Mouse (Mus musculus) CH12.LX (cell line): ENCODE measurements around the gene Tas2r119. TPM values are rescaled to one million over a fixed set of nuclear protein-coding genes. Genes with fewer than 3 reads are reported as not detected.

Experiments
- DNase-seq: peaks from one replicate; pipeline ENCODE4 v3.0.0-alpha.2; 2013; ENCODE audit errors: extremely low read depth
- H3K27ac ChIP-seq: 2 replicates; pipeline ENCODE4 v1.5.1; 2012; ENCODE audit warnings: low read depth, mild to moderate bottlenecking, control low read depth, moderate library complexity; ENCODE audit not compliant: insufficient read depth
- H3K27me3 ChIP-seq: replicated peaks from 2 replicates; pipeline ENCODE3; 2012; ENCODE audit warnings: inconsistent platforms
- H3K36me3 ChIP-seq, 2 experiments: replicated peaks in 1 of 2; 2 replicates each; pipeline versions ENCODE3 to v1.6.1; 2012; ENCODE audit warnings: inconsistent platforms in 1 of 2, low read length in 1 of 2, mild to moderate bottlenecking in 1 of 2, mixed read lengths in 1 of 2, moderate library complexity in 1 of 2; ENCODE audit not compliant: control insufficient read depth in 1 of 2, insufficient read depth in 1 of 2
- H3K4me1 ChIP-seq, 2 experiments: 2 replicates each; pipeline ENCODE4 v1.6.1; 2012; ENCODE audit warnings: inconsistent platforms in 1 of 2, moderate library complexity in 1 of 2; ENCODE audit not compliant: insufficient read depth in 2 of 2, control insufficient read depth in 1 of 2
- H3K4me2 ChIP-seq: 2 replicates; pipeline ENCODE4 v1.6.1; 2012; ENCODE audit warnings: low read depth, mild to moderate bottlenecking, control low read depth; ENCODE audit not compliant: poor library complexity, insufficient read depth, severe bottlenecking
- H3K4me3 ChIP-seq, 3 experiments: fragments of 150-350 bp in 1 of 3; sonication (generic) in 1 of 3; replicated peaks in 1 of 3; 2 replicates each; pipeline versions ENCODE3 to v1.5.1; 2011 to 2012; ENCODE audit warnings: low read depth in 2 of 3, low read length in 2 of 3, mild to moderate bottlenecking in 2 of 3, moderate library complexity in 2 of 3, control low read depth in 1 of 3, improper control_type of control experiment in 1 of 3, inconsistent platforms in 1 of 3, mixed read lengths in 1 of 3; ENCODE audit not compliant: poor library complexity in 1 of 3
- H3K79me2 ChIP-seq: replicated peaks from 2 replicates; pipeline ENCODE4 v1.6.1; 2012; ENCODE audit warnings: mild to moderate bottlenecking, moderate library complexity; ENCODE audit not compliant: control insufficient read depth, poor library complexity, insufficient read depth, severe bottlenecking; ENCODE audit errors: extremely low read depth
- H3K9ac ChIP-seq: 2 replicates; pipeline ENCODE4 v1.6.1; 2012; ENCODE audit warnings: low read depth, mild to moderate bottlenecking, control low read depth, moderate library complexity; ENCODE audit not compliant: insufficient read depth
- H3K9me3 ChIP-seq: replicated peaks from 2 replicates; pipeline ENCODE3; 2012; ENCODE audit warnings: low read length, inconsistent platforms, mixed read lengths
- BHLHE40 ChIP-seq: IDR thresholded peaks from 2 replicates; pipeline ENCODE4 v1.6.1; 2011; ENCODE audit warnings: mild to moderate bottlenecking, low read depth, low read length, improper control_type of control experiment
- CTCF ChIP-seq, 2 experiments: IDR thresholded peaks in 1 of 2; conservative IDR thresholded peaks in 1 of 2; 2 replicates each; pipeline ENCODE4 v1.5.1; 2011 to 2012; ENCODE audit warnings: low read depth in 2 of 2, low read length in 2 of 2, improper control_type of control experiment in 1 of 2, inconsistent platforms in 1 of 2, mild to moderate bottlenecking in 1 of 2, moderate library complexity in 1 of 2
- ELF1 ChIP-seq: IDR thresholded peaks from 2 replicates; pipeline ENCODE4 v1.6.1; 2014; ENCODE audit warnings: low read depth, mild to moderate bottlenecking, inconsistent platforms, low read length, improper control_type of control experiment
- HCFC1 ChIP-seq: IDR thresholded peaks from 2 replicates; pipeline ENCODE4 v1.6.1; 2012; ENCODE audit warnings: low read depth, mild to moderate bottlenecking, inconsistent platforms, low read length, improper control_type of control experiment
- IRF4 ChIP-seq: IDR thresholded peaks from 2 replicates; pipeline ENCODE4 v1.6.1; 2014; ENCODE audit warnings: low read depth, mild to moderate bottlenecking, inconsistent platforms, low read length, improper control_type of control experiment
- JUN ChIP-seq: IDR thresholded peaks from 2 replicates; pipeline ENCODE4 v1.6.1; 2011; ENCODE audit warnings: low read depth, mild to moderate bottlenecking, low read length, improper control_type of control experiment, moderate library complexity; ENCODE audit not compliant: insufficient read depth
- JUND ChIP-seq: conservative IDR thresholded peaks from 2 replicates; pipeline ENCODE4 v1.6.1; 2011; ENCODE audit warnings: low read depth, low read length, improper control_type of control experiment
- KAT2A ChIP-seq: IDR thresholded peaks from 2 replicates; pipeline ENCODE4 v1.6.1; 2012; ENCODE audit warnings: low read length, improper control_type of control experiment, inconsistent platforms; ENCODE audit not compliant: insufficient replicate concordance
- MAFK ChIP-seq: IDR thresholded peaks from 2 replicates; pipeline ENCODE4 v1.6.1; 2011; ENCODE audit warnings: low read length, improper control_type of control experiment; ENCODE audit not compliant: insufficient replicate concordance
- MAX ChIP-seq: IDR thresholded peaks from 2 replicates; pipeline ENCODE4 v1.6.1; 2011; ENCODE audit warnings: low read length, improper control_type of control experiment
- NELFE ChIP-seq: IDR thresholded peaks from 2 replicates; pipeline ENCODE4 v1.6.1; 2011; ENCODE audit warnings: low read depth, low read length, improper control_type of control experiment
- PAX5 ChIP-seq: IDR thresholded peaks from 2 replicates; pipeline ENCODE4 v1.6.1; 2012; ENCODE audit warnings: low read length, inconsistent platforms, mixed read lengths
- POLR2AphosphoS2 ChIP-seq: IDR thresholded peaks from 2 replicates; pipeline ENCODE4 v1.6.1; 2011; ENCODE audit warnings: low read depth, low read length, improper control_type of control experiment
- RAD21 ChIP-seq: IDR thresholded peaks from 2 replicates; pipeline ENCODE4 v1.6.1; 2011; ENCODE audit warnings: low read depth, mild to moderate bottlenecking, low read length, improper control_type of control experiment, moderate library complexity
- SIN3A ChIP-seq: IDR thresholded peaks from 2 replicates; pipeline ENCODE4 v1.6.1; 2012; ENCODE audit warnings: low read length, improper control_type of control experiment, inconsistent platforms
- TCF12 ChIP-seq: IDR thresholded peaks from 2 replicates; pipeline ENCODE4 v1.6.1; 2014; ENCODE audit warnings: low read depth, mild to moderate bottlenecking, inconsistent platforms, low read length, improper control_type of control experiment
- UBTF ChIP-seq: IDR thresholded peaks from 2 replicates; pipeline ENCODE4 v1.6.1; 2012; ENCODE audit warnings: low read depth, mild to moderate bottlenecking, inconsistent platforms, low read length, improper control_type of control experiment, moderate library complexity
- USF2 ChIP-seq: conservative IDR thresholded peaks from 2 replicates; pipeline ENCODE4 v1.6.1; 2011; ENCODE audit warnings: low read depth, low read length, improper control_type of control experiment
- dilution Hi-C: fragments of 300-500 bp; cut with MboI; formaldehyde crosslinking; loops from 2 replicates; pipeline ENCODE4 v1.14.3; 2020; ENCODE audit warnings: low sequenced_read_pairs; ENCODE audit not compliant: extremely low pct_unique_long_range_greater_than_20kb, extremely low pct_ligation_motif_present
- in situ Hi-C: fragments of 300-500 bp; cut with MboI; formaldehyde crosslinking; loops from 3 replicates; pipeline ENCODE4 v1.14.3; 2019; ENCODE audit warnings: low sequenced_read_pairs, low pct_ligation_motif_present, low pct_unique_long_range_greater_than_20kb, mixed read lengths
- polyA plus RNA-seq: library from polyadenylated mRNA; unstranded; fragments of >175 nt; gene quantifications from 2 replicates; pipeline ENCODE4 v1.2.1, GENCODE M21; 2012; ENCODE audit warnings: low read depth; ENCODE audit not compliant: insufficient read length
- total RNA-seq, 2 experiments: library from RNA; depleted of rRNA; stranded (reverse); fragments of 300-350 nt in 1 of 2; fragments of >200 nt in 1 of 2; gene quantifications; 2 replicates each; pipeline ENCODE4 v1.2.3; 2012 to 2014

The Tas2r119 gene
- total and polyA plus RNA-seq, 3 experiments, result not detected

DNA sequence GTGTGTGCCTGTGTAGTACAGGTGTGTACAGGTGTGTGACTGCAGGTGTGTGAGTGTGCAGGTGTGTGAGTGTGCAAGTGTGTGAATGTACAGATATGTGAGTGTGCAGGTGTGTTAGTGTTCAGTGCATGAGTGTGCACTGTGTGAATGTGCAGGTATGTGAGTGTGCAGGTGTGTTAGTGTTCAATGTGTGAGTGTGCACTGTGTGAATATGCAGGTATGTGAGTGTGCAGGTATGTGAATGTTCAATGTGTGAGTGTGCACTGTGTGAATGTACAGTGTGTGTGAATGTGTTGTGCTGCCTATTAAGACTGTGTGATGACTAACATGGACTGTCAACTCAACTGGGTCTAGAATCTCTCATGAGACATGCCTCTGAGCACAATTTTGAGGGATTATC lies 35.4 kb upstream of the Tas2r119 start:
- no peaks in the 10 kb centered on the region for H3K79me2 ChIP-seq
- no peak for DNase-seq
- in situ Hi-C loops (no loop called here), dilution Hi-C loops (no loop called here)
- TF ChIP-seq ELF1 (no peak), MAFK (no peak), JUN (no peak), USF2 (no peak), TCF12 (no peak), KAT2A (no peak), NELFE (no peak), IRF4 (no peak), PAX5 (no peak), POLR2AphosphoS2 (no peak), CTCF (conservative IDR thresholded peaks at IDR 0.05 in 1 of 2, IDR thresholded peaks at IDR 0.05 in 1 of 2; ENCODE audit: low read depth in 2 of 2, low read length in 2 of 2) (no peak)
- H3K4me2 ChIP-seq, result no peak overlapping the region
- H3K27me3 ChIP-seq, result no peaks in the 10 kb centered on the region
- H3K27ac ChIP-seq, result no peak overlapping the region
- no peak overlapping the region for H3K9ac ChIP-seq
- no peaks in the 10 kb centered on the region for H3K4me1 ChIP-seq
- no peaks in the 10 kb centered on the region for H3K36me3 ChIP-seq
- H3K9me3 ChIP-seq, result no peaks in the 10 kb centered on the region
- H3K4me3 ChIP-seq, result no peak overlapping the region

GRCm38 (mm10) chr15:32144269-32144668 lies 32.8 kb upstream of the Tas2r119 start:
- no peak for TF ChIP-seq SIN3A
- TF ChIP-seq HCFC1, result no peak
- Histone ChIP-seq H3K79me2 (no peaks in the 10 kb centered on the region), H3K9me3 (no peaks in the 10 kb centered on the region), H3K4me2 (no peak overlapping the region), H3K4me1 (peaks cover 0 to 19% of the 10 kb centered on the region in 2 experiments; a peak in 2 of 4 replicates), H3K36me3 (no peaks in the 10 kb centered on the region), H3K4me3 (no peak overlapping the region), H3K9ac (no peak overlapping the region), H3K27me3 (no peaks in the 10 kb centered on the region), H3K27ac (no peak overlapping the region)
- no peak for DNase-seq
- in situ Hi-C loops, result no loop called here
- dilution Hi-C loops, result no loop called here

DNA sequence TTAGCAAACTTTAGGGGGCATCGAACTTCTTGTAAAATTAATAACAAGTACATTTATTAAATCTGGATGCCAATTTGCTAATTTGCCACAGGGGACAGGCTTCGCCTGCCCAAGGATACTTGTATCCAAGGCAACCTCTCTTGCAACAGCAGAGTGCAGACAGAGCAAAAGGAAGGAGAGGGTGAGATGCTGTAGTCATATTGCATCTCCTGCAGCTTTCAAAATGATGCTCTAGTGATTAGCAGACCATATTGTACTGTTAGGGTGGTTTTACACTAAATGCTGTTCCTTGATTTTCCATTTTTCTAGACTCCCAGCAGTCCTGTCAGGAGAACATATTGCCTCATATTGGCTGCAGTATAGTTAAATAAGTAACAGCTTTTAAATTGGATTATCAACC lies 23.7 kb upstream of the Tas2r119 start:
- Histone ChIP-seq H3K27me3 (no peaks in the 10 kb centered on the region), H3K9me3 (no peaks in the 10 kb centered on the region), H3K36me3 (no peaks in the 10 kb centered on the region)
- TF ChIP-seq MAX, result no peak
- TF ChIP-seq BHLHE40, result no peak
- no peak for TF ChIP-seq HCFC1
- no peak for TF ChIP-seq UBTF
- TF ChIP-seq IRF4, result no peak
- TF ChIP-seq RAD21, result no peak
- TF ChIP-seq JUND, result no peak
- TF ChIP-seq, all 38 proteins: peak for 0
- Histone ChIP-seq H3K4me1 (peaks cover 3 to 52% of the 10 kb centered on the region in 2 experiments; a peak in 3 of 4 replicates), H3K4me2 (no peak overlapping the region), H3K79me2 (no peaks in the 10 kb centered on the region), H3K9ac (no peak overlapping the region), H3K4me3 (no peak overlapping the region), H3K27ac (no peak overlapping the region)
- dilution Hi-C loops, result no loop called here
- no peak for DNase-seq
- in situ Hi-C loops, result no loop called here
